Mouse (Mus musculus) lung, postnatal 0 days (tissue): ENCODE measurements around the gene Rps6kl1. TPM values are rescaled to one million over a fixed set of nuclear protein-coding genes. Genes with fewer than 3 reads are reported as not detected.

ENCODE experiments used
- ATAC-seq: fragments of 200-750 bp; cut with Nextera tagmentation; 2 replicates; pipeline ENCODE4 v1.8.0; 2017; ENCODE audit warnings: moderate library complexity
- DNase-seq: peaks from one replicate; pipeline ENCODE4 v3.0.0-alpha.2; 2016; ENCODE audit warnings: low spot score
- H3K27ac ChIP-seq: fragments of 300-500 bp; sonication (generic); 2 replicates; pipeline ENCODE4 v1.5.1; 2014; ENCODE audit warnings: antibody characterized with exemption, mild to moderate bottlenecking, low read length, mixed read lengths
- H3K27me3 ChIP-seq: fragments of 300-500 bp; sonication (generic); replicated peaks from 2 replicates; pipeline ENCODE4 v1.6.1; 2014; ENCODE audit warnings: low read length, mixed read lengths; ENCODE audit not compliant: insufficient read depth
- H3K36me3 ChIP-seq: fragments of 300-500 bp; sonication (generic); 2 replicates; pipeline ENCODE4 v1.6.1; 2014; ENCODE audit warnings: low read length, mixed read lengths; ENCODE audit not compliant: insufficient read depth
- H3K4me1 ChIP-seq: fragments of 300-500 bp; sonication (generic); 2 replicates; pipeline ENCODE4 v1.6.1; 2014; ENCODE audit warnings: antibody characterized with exemption, low read depth, low read length, mixed read lengths; ENCODE audit not compliant: insufficient read depth
- H3K4me2 ChIP-seq: fragments of 300-500 bp; sonication (generic); replicated peaks from 2 replicates; pipeline ENCODE4 v1.6.1; 2014; ENCODE audit warnings: low read depth, mild to moderate bottlenecking, low read length, moderate library complexity, mixed read lengths
- H3K4me3 ChIP-seq: fragments of 300-500 bp; sonication (generic); 2 replicates; pipeline ENCODE4 v1.5.1; 2014; ENCODE audit warnings: low read depth, low read length
- H3K9ac ChIP-seq: fragments of 300-500 bp; sonication (generic); replicated peaks from 2 replicates; pipeline ENCODE4 v1.6.1; 2014; ENCODE audit warnings: low read depth, mild to moderate bottlenecking
- H3K9me3 ChIP-seq: fragments of 300-500 bp; sonication (generic); 2 replicates; pipeline ENCODE4 v1.6.1; 2016; ENCODE audit warnings: low read length, mixed read lengths
- CTCF ChIP-seq: IDR thresholded peaks from 2 replicates; pipeline ENCODE4 v1.5.1; 2016; ENCODE audit warnings: antibody characterized with exemption, mild to moderate bottlenecking
- EP300 ChIP-seq: IDR thresholded peaks from 2 replicates; pipeline ENCODE4 v1.6.1; 2016; ENCODE audit warnings: antibody characterized with exemption, mild to moderate bottlenecking, control low read depth
- WGBS: fragments of 180-500 bp; shearing (Covaris S2); extraction: QIAGEN DNeasy Blood & Tissue Kit; methylation state at CpG from one replicate; pipeline ENCODE4 v1.1.7; 2014; 5-methylcytosine and 5-hydroxymethylcytosine counted together
- polyA plus RNA-seq: library from polyadenylated mRNA; unstranded; fragments of >200 nt; fragmentation: Nextera tagmentation; extraction: Ambion mirVana; gene quantifications from 2 replicates; pipeline ENCODE4 v1.2.1, GENCODE M21; 2015

The Rps6kl1 gene
- polyA plus RNA-seq, 1 experiment from 2014 or later: 0.82 TPM

DNA sequence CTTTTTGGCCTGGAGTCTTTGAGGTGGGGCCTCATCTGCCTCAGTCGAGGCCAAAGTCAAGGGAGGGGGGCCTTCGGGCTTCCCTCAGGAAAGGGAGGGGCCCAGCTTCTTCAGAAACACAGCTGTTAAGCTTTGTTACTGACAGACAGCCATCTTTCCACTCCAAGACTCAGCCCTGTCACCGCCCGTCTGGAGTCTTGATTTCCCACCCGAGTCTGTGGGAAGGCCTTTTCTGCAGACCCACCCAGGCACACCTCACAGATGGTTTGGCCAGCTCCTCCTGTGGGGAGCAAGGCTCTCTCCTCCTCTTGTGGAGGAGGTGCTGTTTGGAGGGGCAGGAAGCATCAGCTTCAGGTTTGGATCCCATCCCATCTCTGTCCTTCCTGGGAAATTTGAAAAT, 8.5 kb upstream of the Rps6kl1 start:
- no peak for DNase-seq
- no peaks in the 10 kb centered on the region for H3K27me3 ChIP-seq
- no peak overlapping the region for H3K4me2 ChIP-seq
- no peaks in the 10 kb centered on the region for H3K36me3 ChIP-seq
- H3K9me3 ChIP-seq: no peaks in the 10 kb centered on the region
- no peak overlapping the region for H3K9ac ChIP-seq
- no peak for ATAC-seq
- H3K27ac ChIP-seq: no peak overlapping the region
- WGBS: 62% methylated on average over 5 of the region's 5 CpGs
- H3K4me3 ChIP-seq: no peak overlapping the region
- H3K4me1 ChIP-seq: no peaks in the 10 kb centered on the region
- no peak for TF ChIP-seq EP300
- TF ChIP-seq CTCF: no peak

DNA sequence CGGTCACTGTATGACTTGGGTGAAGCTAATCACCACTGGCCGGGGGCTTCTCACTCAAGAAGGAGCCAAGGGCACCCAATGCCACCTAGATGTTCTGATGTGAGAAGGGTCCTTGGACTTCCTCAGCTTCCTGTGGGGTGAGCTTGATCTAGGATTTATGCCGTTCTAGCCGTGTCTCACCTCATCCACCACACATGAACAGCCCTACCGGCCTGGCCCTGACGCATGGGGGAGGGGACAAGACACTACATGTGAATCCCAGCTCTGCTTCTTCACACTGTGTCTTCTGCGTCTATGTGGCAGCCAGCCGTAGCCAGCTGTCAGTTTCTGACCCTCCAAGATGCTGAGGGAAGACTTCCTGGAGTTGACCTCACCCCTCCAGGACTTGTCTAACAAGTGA, 7.7 kb upstream of the Rps6kl1 start:
- Histone ChIP-seq H3K4me2 (no peak overlapping the region), H3K9ac (no peak overlapping the region), H3K36me3 (no peaks in the 10 kb centered on the region), H3K4me1 (no peaks in the 10 kb centered on the region), H3K4me3 (no peak overlapping the region), H3K27me3 (no peaks in the 10 kb centered on the region), H3K9me3 (no peaks in the 10 kb centered on the region), H3K27ac (no peak overlapping the region)
- 76% methylated on average over 8 of the region's 8 CpGs for WGBS
- ATAC-seq: no peak
- DNase-seq: no peak
- no peak for TF ChIP-seq CTCF
- TF ChIP-seq EP300: no peak

DNA sequence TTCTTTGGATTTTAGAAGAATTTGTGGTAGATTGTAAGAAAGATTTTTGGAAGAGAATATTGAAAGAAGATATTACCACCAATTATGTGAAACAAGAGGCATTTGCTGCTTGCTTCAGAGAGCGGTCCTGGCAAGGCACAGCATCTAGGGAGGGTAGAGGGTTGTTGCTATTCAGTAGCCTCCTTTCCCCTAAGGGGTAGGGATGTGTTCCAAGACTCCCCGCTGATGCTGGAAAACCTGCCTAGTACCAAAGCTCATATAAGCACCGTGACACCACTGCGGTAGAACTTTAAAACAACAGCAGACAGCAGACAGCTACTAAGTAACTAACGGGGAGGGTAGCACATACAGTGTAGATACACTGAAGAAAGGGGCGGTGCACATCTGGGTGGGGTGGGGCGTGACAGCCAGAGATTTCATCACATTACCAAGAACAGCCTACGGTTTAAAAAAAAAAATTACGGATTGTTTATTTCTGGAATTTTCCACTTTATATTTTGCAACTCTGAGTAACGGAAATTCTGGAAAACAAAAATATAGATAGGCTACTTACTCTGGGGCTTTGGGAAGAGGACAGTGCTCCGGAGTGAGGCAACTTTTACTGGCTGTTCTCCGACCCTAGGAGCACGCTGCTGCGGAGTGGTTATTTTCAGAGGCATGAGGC, 6.9 kb upstream of the Rps6kl1 start:
- 83% methylated on average over 14 of the region's 14 CpGs for WGBS
- Histone ChIP-seq H3K4me3 (no peak overlapping the region), H3K9me3 (no peaks in the 10 kb centered on the region), H3K4me1 (no peaks in the 10 kb centered on the region), H3K27ac (no peak overlapping the region), H3K36me3 (no peaks in the 10 kb centered on the region), H3K27me3 (no peaks in the 10 kb centered on the region), H3K4me2 (no peak overlapping the region), H3K9ac (no peak overlapping the region)
- TF ChIP-seq EP300: no peak
- no peak for TF ChIP-seq CTCF
- DNase-seq (peak; percentile 19), ATAC-seq (no peak)

DNA sequence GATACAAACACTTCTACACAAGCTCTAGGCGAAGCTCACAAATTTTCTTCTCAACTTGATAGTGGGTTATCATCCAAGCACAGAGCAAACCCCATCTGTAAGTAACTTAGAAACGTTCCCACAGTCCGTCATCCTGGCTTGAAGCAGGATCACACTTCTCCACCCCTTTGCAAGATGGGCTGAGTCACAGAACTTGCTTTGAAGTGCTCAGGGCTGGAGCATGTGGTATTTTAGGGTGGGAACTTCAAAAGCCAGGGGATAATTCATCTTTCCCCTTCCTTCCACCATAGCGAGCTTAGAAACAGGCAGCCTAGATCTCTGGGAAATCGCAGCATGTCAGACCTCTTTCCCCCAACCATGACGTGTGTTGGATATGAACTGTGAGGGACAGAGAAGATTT, 5.3 kb upstream of the Rps6kl1 start:
- Histone ChIP-seq H3K27me3 (no peaks in the 10 kb centered on the region), H3K9me3 (no peaks in the 10 kb centered on the region), H3K9ac (no peak overlapping the region), H3K4me3 (no peak overlapping the region), H3K4me1 (no peaks in the 10 kb centered on the region), H3K27ac (no peak overlapping the region), H3K4me2 (no peak overlapping the region), H3K36me3 (no peaks in the 10 kb centered on the region)
- peak; percentile 49 for DNase-seq
- TF ChIP-seq EP300: no peak
- no peak for TF ChIP-seq CTCF
- WGBS: 18% methylated on average over 6 of the region's 6 CpGs
- ATAC-seq: peak; percentile 63

DNA sequence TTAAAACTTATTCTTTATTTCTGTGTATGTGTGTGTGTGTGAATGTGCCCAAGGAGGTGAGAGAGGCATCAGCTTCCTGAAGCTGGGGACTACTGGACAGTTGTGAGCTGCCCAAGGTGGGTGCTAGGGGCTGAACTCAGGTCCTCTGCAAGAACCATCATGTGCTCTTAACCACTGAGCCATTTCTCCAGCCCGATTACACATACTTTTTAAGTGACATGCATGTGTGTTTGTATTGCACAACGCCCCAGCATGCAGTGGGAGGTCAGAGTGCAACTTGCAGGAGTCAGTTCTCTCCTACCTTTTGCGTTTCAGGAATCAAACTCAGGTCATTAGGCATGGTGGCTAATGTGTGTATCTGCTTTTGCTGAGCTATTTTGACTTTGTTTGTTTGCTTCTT, 1.9 kb upstream of the Rps6kl1 start:
- Histone ChIP-seq H3K4me2 (no peak overlapping the region), H3K4me1 (no peaks in the 10 kb centered on the region), H3K36me3 (no peaks in the 10 kb centered on the region), H3K4me3 (no peak overlapping the region), H3K27me3 (no peaks in the 10 kb centered on the region), H3K27ac (no peak overlapping the region), H3K9me3 (no peaks in the 10 kb centered on the region), H3K9ac (no peak overlapping the region)
- DNase-seq (no peak), ATAC-seq (no peak)
- no peak for TF ChIP-seq CTCF
- TF ChIP-seq EP300: no peak
- 35% methylated on average over 3 of the region's 3 CpGs for WGBS

DNA sequence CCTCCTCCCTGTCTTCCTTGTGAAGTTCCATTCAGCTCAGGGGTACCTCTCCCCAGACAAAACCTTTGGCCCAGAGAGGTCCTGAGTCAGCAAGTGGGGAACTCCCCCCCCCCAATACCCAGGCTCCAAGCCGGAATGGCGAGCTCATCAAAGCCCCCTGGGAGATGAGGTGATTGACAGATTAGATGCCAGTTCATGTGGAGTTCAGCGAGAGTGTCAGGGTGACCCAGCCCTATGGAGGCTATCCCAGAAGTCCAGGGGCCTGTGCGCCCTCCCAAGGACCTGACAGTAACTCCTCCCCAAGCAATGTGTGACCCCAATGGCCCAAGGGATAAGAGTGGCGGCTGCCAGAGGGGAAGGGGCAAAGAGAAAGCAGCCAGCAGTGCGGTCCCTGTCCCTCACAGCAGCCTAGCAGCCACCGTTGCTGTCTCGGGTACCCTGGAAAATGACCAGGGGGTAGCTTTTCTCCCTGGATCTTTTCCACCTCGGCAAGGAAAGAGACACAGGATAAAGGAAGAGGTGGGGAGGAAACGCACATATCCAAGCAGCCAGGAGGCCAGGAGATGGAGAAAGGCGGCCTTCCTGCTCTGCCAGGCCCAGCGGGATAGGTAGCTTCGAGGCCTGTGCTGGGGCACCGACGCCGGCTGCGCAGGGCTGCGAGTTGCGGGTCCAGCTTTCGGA, 603 bp downstream of the Rps6kl1 start:
- ATAC-seq: peak; percentile 17; the same call in 1 of the 2 replicates
- no peak for TF ChIP-seq CTCF
- TF ChIP-seq EP300: no peak
- 9% methylated on average over 20 of the region's 20 CpGs for WGBS

More for the DNA sequence above, 603 bp downstream of the Rps6kl1 start:
- no peaks in the 10 kb centered on the region for H3K4me1 ChIP-seq
- H3K9me3 ChIP-seq: no peaks in the 10 kb centered on the region
- no peaks in the 10 kb centered on the region for H3K36me3 ChIP-seq
- no peak overlapping the region for H3K9ac ChIP-seq
- DNase-seq: no peak
- no peak overlapping the region for H3K4me3 ChIP-seq
- no peaks in the 10 kb centered on the region for H3K27me3 ChIP-seq
- H3K27ac ChIP-seq: no peak overlapping the region
- H3K4me2 ChIP-seq: peak overlapping the region; percentile 43
